ENCODE assay signal across 8 mouse cellular contexts in genomic region chr12:3366190-3366956, GRCm38 (mm10). TPM values are rescaled to one million over a fixed set of nuclear protein-coding genes. Genes with fewer than 3 reads are reported as not detected.
DNase-seq lines count a peak whose midpoint lies in the region; ATAC-seq and TF ChIP-seq lines count a peak whose summit lies in the region.

No protein-coding gene starts in this region.

- no peak for DNase-seq in heart, embryonic 10.5 days (ENCODE audit: low spot score)
- no peak for DNase-seq in heart, adult 9 months (ENCODE audit: low spot score in 2 of 2)
- no peak for DNase-seq in forebrain, embryonic 14.5 days (ENCODE audit: low spot score)
- no peak for DNase-seq in liver, embryonic 13.5 days
- no peak for DNase-seq in Muller cell, postnatal 12 days (ENCODE audit: inconsistent ontology term)
- DNase-seq in thymus, postnatal 4 days, result no peak
- no peak for DNase-seq in ovary, postnatal 14 days (ENCODE audit: low spot score)

- peak overlapping the region; percentile 81 for H3K4me2 ChIP-seq in forebrain, embryonic 14.5 days (ENCODE audit: low read length)
- H3K4me2 ChIP-seq in liver, embryonic 13.5 days, result peak overlapping the region; percentile 83

- no peaks in the 10 kb centered on the region for H3K9me3 ChIP-seq in heart, embryonic 10.5 days
- H3K9me3 ChIP-seq in E14TG2a.4 (ENCODE audit: low read length), result no peaks in the 10 kb centered on the region
- peaks cover 4% of the 10 kb centered on the region; the same call in 1 of the 2 replicates for H3K9me3 ChIP-seq in forebrain, embryonic 14.5 days (replicated peaks; ENCODE audit: control insufficient read depth, low read length)
- no peaks in the 10 kb centered on the region for H3K9me3 ChIP-seq in liver, embryonic 13.5 days (replicated peaks)

- peaks cover 12% of the 10 kb centered on the region; the same call in 1 of the 2 replicates for H3K27me3 ChIP-seq in heart, embryonic 10.5 days (ENCODE audit: insufficient read depth, poor library complexity, severe bottlenecking)
- peaks cover 24% of the 10 kb centered on the region for H3K27me3 ChIP-seq in E14TG2a.4 (ENCODE audit: insufficient read depth, low read length)
- H3K27me3 ChIP-seq in forebrain, embryonic 14.5 days (replicated peaks; ENCODE audit: control insufficient read depth, insufficient read depth, low read length), result no peaks in the 10 kb centered on the region
- peaks cover 25% of the 10 kb centered on the region for H3K27me3 ChIP-seq in liver, embryonic 13.5 days

- H3K4me1 ChIP-seq in heart, embryonic 10.5 days, result peaks cover 25% of the 10 kb centered on the region
- H3K4me1 ChIP-seq in E14TG2a.4 (replicated peaks; ENCODE audit: low read depth, low read length), result peaks cover 25% of the 10 kb centered on the region
- H3K4me1 ChIP-seq in forebrain, embryonic 14.5 days (ENCODE audit: control insufficient read depth, insufficient read depth, low read length), result peaks cover 46% of the 10 kb centered on the region
- peaks cover 16% of the 10 kb centered on the region for H3K4me1 ChIP-seq in liver, embryonic 13.5 days (replicated peaks)

- no peak for TF ChIP-seq CTCF in E14TG2a.4 (conservative IDR thresholded peaks at IDR 0.05; ENCODE audit: low read length)

- peak overlapping the region; percentile 75 for H3K4me3 ChIP-seq in heart, embryonic 10.5 days
- peak overlapping the region; percentile 91 for H3K4me3 ChIP-seq in E14TG2a.4 (replicated peaks; ENCODE audit: low read length)
- peak overlapping the region; percentile 85 for H3K4me3 ChIP-seq in forebrain, embryonic 14.5 days (ENCODE audit: low read depth, low read length)
- peak overlapping the region; percentile 63 for H3K4me3 ChIP-seq in liver, embryonic 13.5 days (replicated peaks)

- peak overlapping the region; percentile 98 for H3K9ac ChIP-seq in forebrain, embryonic 14.5 days (ENCODE audit: low read length)
- 0 out of 2 replicates have a peak overlapping the region, but pooled peaks have one; percentile 60 for H3K9ac ChIP-seq in liver, embryonic 13.5 days

- peak overlapping the region; percentile 87; the same call in 1 of the 2 replicates for H3K27ac ChIP-seq in heart, embryonic 10.5 days
- peak overlapping the region; percentile 96; the same call in 1 of the 2 replicates for H3K27ac ChIP-seq in forebrain, embryonic 14.5 days (ENCODE audit: low read depth, low read length)
- H3K27ac ChIP-seq in liver, embryonic 13.5 days, result no peak overlapping the region

- H3K36me3 ChIP-seq in heart, embryonic 10.5 days, result peaks cover 12% of the 10 kb centered on the region; the same call in 1 of the 2 replicates
- peaks cover 9% of the 10 kb centered on the region; the same call in 1 of the 2 replicates for H3K36me3 ChIP-seq in E14TG2a.4 (ENCODE audit: insufficient read depth, low read length)
- H3K36me3 ChIP-seq in forebrain, embryonic 14.5 days (ENCODE audit: control insufficient read depth, insufficient read depth, low read length), result peaks cover 15% of the 10 kb centered on the region
- no peaks in the 10 kb centered on the region for H3K36me3 ChIP-seq in liver, embryonic 13.5 days

- 60% methylated on average over 22 of the region's 22 CpGs for WGBS in heart, embryonic 10.5 days
- WGBS in forebrain, embryonic 14.5 days, result 61% methylated on average over 22 of the region's 22 CpGs
- WGBS in liver, embryonic 13.5 days (ENCODE audit: insufficient replicate concordance), result 59% methylated on average over 22 of the region's 22 CpGs

- peak; percentile 0; the same call in 1 of the 2 replicates for ATAC-seq in forebrain, embryonic 14.5 days
- ATAC-seq in liver, embryonic 13.5 days (ENCODE audit: low read depth), result 0 out of 2 replicates have a peak, but pooled peaks have one; percentile 27

RNA-seq across cellular contexts. Expression of gene Kif3c, which starts 1.4 kb away (rescaled TPM):
- polyA plus RNA-seq in heart, embryonic 10.5 days (2016; fragmentation: Nextera tagmentation; extraction: Ambion mirVana), result 8.5 and 9.0 TPM in 2 replicates
- polyA plus RNA-seq in forebrain, embryonic 14.5 days (2014; fragmentation: Nextera tagmentation; extraction: Ambion mirVana), result 50.8 and 78.5 TPM in 2 replicates
- polyA plus RNA-seq in liver, embryonic 13.5 days (2015; fragmentation: Nextera tagmentation; extraction: Ambion mirVana), result 1.0 and 1.2 TPM in 2 replicates

RNA-seq across cellular contexts. Expression of gene Rab10, which starts 56.6 kb away (rescaled TPM):
- polyA plus RNA-seq in heart, embryonic 10.5 days (2016; fragmentation: Nextera tagmentation; extraction: Ambion mirVana), result 72.3 and 87.7 TPM in 2 replicates
- 120 and 133 TPM in 2 replicates for polyA plus RNA-seq in forebrain, embryonic 14.5 days (2014; fragmentation: Nextera tagmentation; extraction: Ambion mirVana)
- polyA plus RNA-seq in liver, embryonic 13.5 days (2015; fragmentation: Nextera tagmentation; extraction: Ambion mirVana), result 47.9 and 57.3 TPM in 2 replicates
